Mouse (Mus musculus): Measurements from ENCODE around the gene Gm49403.

GRCm38 (mm10) chr19:8898576-8898975, 14.8 kb downstream of the Gm49403 start:
- TF ChIP-seq CTCF (IDR thresholded peaks at IDR 0.05; ENCODE audit: low read depth) (no peak), EP300 (IDR thresholded peaks at IDR 0.05; ENCODE audit: low read depth) (no peak)
